Mouse (Mus musculus) liver, adult 2 months (tissue): ENCODE data around the gene Palmd.

Experiments
- CTCF ChIP-seq: fragments of 200-500 bp; IDR thresholded peaks from 2 replicates; pipeline ENCODE4 v1.5.1; 2011; ENCODE audit warnings: low read depth, low read length, control low read depth
- POLR2A ChIP-seq: fragments of 200-500 bp; IDR thresholded peaks from 2 replicates; pipeline ENCODE4 v1.6.1; 2011; ENCODE audit warnings: low read length, control low read depth; ENCODE audit not compliant: insufficient read depth; ENCODE audit errors: extremely low read depth

DNA sequence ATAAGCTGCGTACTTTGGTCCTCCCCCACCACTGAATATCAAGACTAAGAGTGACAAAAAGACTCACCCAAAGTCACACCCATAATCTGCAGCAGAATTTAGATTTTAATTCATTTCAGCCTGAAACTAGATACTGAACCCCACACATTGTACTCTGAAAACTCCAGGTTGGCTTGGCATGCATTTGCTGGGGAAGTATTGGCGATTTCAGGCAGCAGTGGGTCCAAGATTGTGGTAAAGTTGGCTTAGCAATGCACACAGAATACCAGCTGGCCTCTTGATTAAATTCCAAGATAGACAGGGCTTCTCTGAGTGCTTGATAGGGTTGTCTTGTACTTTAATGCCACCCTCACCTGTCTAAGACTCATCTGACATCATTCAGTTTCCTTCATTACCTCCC lies 24.2 kb upstream of the Palmd start:
- TF ChIP-seq POLR2A = no peak
- TF ChIP-seq CTCF = no peak
